Mouse (Mus musculus): ENCODE results near the gene Ltbp1. TPM values are rescaled to one million over a fixed set of nuclear protein-coding genes. Genes with fewer than 3 reads are reported as not detected.
A peak's percentile ranks its signal among the peaks of the same experiment; 100 is the strongest.

Ltbp1 gene
- total and polyA plus RNA-seq, 3 experiments: 0.01 to 0.04 TPM; not detected in 1

DNA sequence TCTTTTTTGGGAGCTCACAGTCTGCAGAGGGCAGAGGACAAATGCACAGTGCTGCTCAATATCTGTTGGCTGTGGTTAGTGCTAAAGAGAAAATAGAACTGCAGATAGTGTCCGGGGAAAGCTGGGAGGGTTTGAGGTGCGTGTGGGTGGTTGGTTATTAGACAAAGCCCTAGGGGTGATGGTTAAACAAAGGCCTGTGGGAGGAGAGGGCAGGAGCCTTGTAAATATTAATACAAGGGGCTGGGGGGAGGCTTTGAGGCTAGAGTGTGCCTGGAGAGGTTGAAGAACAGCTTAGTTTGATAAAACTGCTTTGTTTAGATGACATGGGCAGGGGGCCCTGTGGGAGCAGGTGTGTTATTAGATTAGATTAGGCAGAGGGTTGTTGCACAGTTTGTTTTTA, 65.8 kb downstream of the Ltbp1 start (continued):
- TF ChIP-seq KAT2A (conservative IDR thresholded peaks at IDR 0.05; ENCODE audit: low read depth, low read length) (no peak), MAFK (IDR thresholded peaks at IDR 0.05; ENCODE audit: borderline replicate concordance, low read depth, low read length) (no peak), GABPA (IDR thresholded peaks at IDR 0.05; ENCODE audit: low read depth, low read length) (no peak), POLR2A (IDR thresholded peaks at IDR 0.05; ENCODE audit: control insufficient read depth in 1 of 2, insufficient read depth in 1 of 2, low read depth in 1 of 2, low read length in 2 of 2, poor library complexity in 1 of 2) (no peak), ZNF384 (IDR thresholded peaks at IDR 0.05; ENCODE audit: low read depth, low read length) (no peak), RCOR1 (IDR thresholded peaks at IDR 0.05; ENCODE audit: low read depth, low read length) (no peak), ZKSCAN1 (IDR thresholded peaks at IDR 0.05; ENCODE audit: low read depth, low read length) (no peak), BHLHE40 (IDR thresholded peaks at IDR 0.05; ENCODE audit: borderline replicate concordance, low read depth, low read length) (no peak), USF1 (IDR thresholded peaks at IDR 0.05; ENCODE audit: low read depth, low read length) (no peak), CHD1 (IDR thresholded peaks at IDR 0.05; ENCODE audit: low read depth, low read length) (no peak), SMC3 (IDR thresholded peaks at IDR 0.05; ENCODE audit: low read depth, low read length) (no peak)

DNA sequence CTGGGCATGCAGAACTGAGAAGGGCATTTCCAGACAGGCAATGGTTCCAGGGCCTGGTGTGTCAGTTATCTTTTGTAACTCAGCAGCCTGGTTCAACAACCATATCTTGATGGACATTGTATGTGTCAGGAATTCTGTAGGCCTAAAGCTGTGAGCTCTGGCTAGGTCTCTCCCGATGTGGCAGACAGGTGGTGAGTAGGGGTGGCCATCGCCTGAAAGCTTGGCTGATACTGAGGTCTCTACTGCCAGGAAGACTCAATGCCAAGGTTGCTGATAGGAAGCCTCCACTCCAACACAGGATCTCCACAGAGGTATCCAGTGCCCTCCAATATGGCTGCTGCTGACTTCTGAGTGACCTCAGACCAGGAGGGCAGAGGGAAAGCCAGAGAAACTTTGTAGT, 66.4 kb downstream of the Ltbp1 start:
- DNase-seq (ENCODE audit: low read depth, low spot score): no peak
- H3K4me3 ChIP-seq (ENCODE audit: control insufficient read depth in 1 of 2, insufficient read depth in 1 of 2, low read depth in 2 of 2, low read length in 2 of 2): no peak overlapping the region
- no peaks in the 10 kb centered on the region for H3K27me3 ChIP-seq (ENCODE audit: control insufficient read depth in 1 of 2, insufficient read depth in 2 of 2, low read length in 2 of 2)
- H3K9me3 ChIP-seq (replicated peaks; ENCODE audit: insufficient read depth, low read length): no peaks in the 10 kb centered on the region
- H3K9ac ChIP-seq (ENCODE audit: control insufficient read depth, low read depth, low read length, poor library complexity, severe bottlenecking): no peak overlapping the region
- no peaks in the 10 kb centered on the region for H3K79me2 ChIP-seq (ENCODE audit: control insufficient read depth, insufficient read depth, low read length, poor library complexity)
- peak overlapping the region; percentile 11; the same call in 1 of the 2 replicates for H3K27ac ChIP-seq (ENCODE audit: control insufficient read depth, low read depth, low read length)
- no peak for TF ChIP-seq MAZ (IDR thresholded peaks at IDR 0.05; ENCODE audit: low read depth, low read length)
- TF ChIP-seq ETS1 (IDR thresholded peaks at IDR 0.05; ENCODE audit: low read depth, low read length): no peak
- no peak for TF ChIP-seq USF2 (IDR thresholded peaks at IDR 0.05; ENCODE audit: borderline replicate concordance in 1 of 2, insufficient read depth in 1 of 2, low read depth in 1 of 2, low read length in 2 of 2)
- TF ChIP-seq ZKSCAN1 (IDR thresholded peaks at IDR 0.05; ENCODE audit: low read depth, low read length): no peak
- no peak for TF ChIP-seq TBP (IDR thresholded peaks at IDR 0.05; ENCODE audit: low read depth, low read length)
- TF ChIP-seq MYC (IDR thresholded peaks at IDR 0.05; ENCODE audit: low read depth, low read length): no peak
- no peak for TF ChIP-seq SIN3A (IDR thresholded peaks at IDR 0.05; ENCODE audit: low read length)
- TF ChIP-seq POLR2A (IDR thresholded peaks at IDR 0.05; ENCODE audit: control insufficient read depth in 1 of 2, insufficient read depth in 1 of 2, low read depth in 1 of 2, low read length in 2 of 2, poor library complexity in 1 of 2): no peak
- TF ChIP-seq UBTF (IDR thresholded peaks at IDR 0.05; ENCODE audit: borderline replicate concordance, insufficient read depth, low read depth, low read length): no peak
- no peak for TF ChIP-seq JUND (IDR thresholded peaks at IDR 0.05; ENCODE audit: low read depth, low read length)
- no peak for TF ChIP-seq CTCF (IDR thresholded peaks at IDR 0.05 in 2 of 3, conservative IDR thresholded peaks at IDR 0.05 in 1 of 3; ENCODE audit: control insufficient read depth in 1 of 3, insufficient read depth in 1 of 3, low read depth in 2 of 3, low read length in 3 of 3, poor library complexity in 1 of 3, severe bottlenecking in 1 of 3)
- TF ChIP-seq CHD1 (IDR thresholded peaks at IDR 0.05; ENCODE audit: low read depth, low read length): no peak
- TF ChIP-seq TCF12 (IDR thresholded peaks at IDR 0.05; ENCODE audit: low read depth, low read length): no peak
- TF ChIP-seq NELFE (IDR thresholded peaks at IDR 0.05; ENCODE audit: low read depth, low read length): no peak
- TF ChIP-seq MAX (IDR thresholded peaks at IDR 0.05; ENCODE audit: low read length): no peak
- no peak for TF ChIP-seq EP300 (IDR thresholded peaks at IDR 0.05; ENCODE audit: low read depth in 1 of 2, low read length in 2 of 2)
- peaks cover 8 to 20% of the 10 kb centered on the region in 2 experiments for H3K4me1 ChIP-seq (ENCODE audit: control insufficient read depth in 1 of 2, insufficient read depth in 2 of 2, low read length in 2 of 2)
- H3K36me3 ChIP-seq (ENCODE audit: control insufficient read depth in 1 of 2, insufficient read depth in 2 of 2, low read length in 2 of 2): peaks cover 0 to 18% of the 10 kb centered on the region in 2 experiments; a peak in 2 of 4 replicates

All from MEL (cell line).